Mouse (Mus musculus) kidney, adult 2 months (tissue): ENCODE data around the gene Nup107. TPM values are rescaled to one million over a fixed set of nuclear protein-coding genes. Genes with fewer than 3 reads are reported as not detected.

Experiments used
- DNase-seq: peaks from one replicate; pipeline ENCODE4 v3.0.0; 2021
- H3K27ac ChIP-seq: fragments of 200-500 bp; 2 replicates; pipeline ENCODE4 v1.5.1; 2012; ENCODE audit warnings: low read depth, low read length, control low read depth, inconsistent platforms; ENCODE audit not compliant: insufficient read depth
- H3K27me3 ChIP-seq: fragments of 200-500 bp; replicated peaks from 2 replicates; pipeline ENCODE4 v1.6.1; 2012; ENCODE audit warnings: mild to moderate bottlenecking, moderate library complexity, low read length, inconsistent platforms; ENCODE audit not compliant: control insufficient read depth, insufficient read depth
- H3K36me3 ChIP-seq: fragments of 200-500 bp; 2 replicates; pipeline ENCODE4 v1.6.1; 2012; ENCODE audit warnings: mild to moderate bottlenecking, moderate library complexity, low read length, inconsistent platforms; ENCODE audit not compliant: control insufficient read depth, insufficient read depth
- H3K4me1 ChIP-seq: fragments of 200-500 bp; 2 replicates; pipeline ENCODE4 v1.6.1; 2011; ENCODE audit warnings: low read length; ENCODE audit not compliant: control insufficient read depth, insufficient read depth
- H3K4me3 ChIP-seq: fragments of 200-500 bp; 2 replicates; pipeline ENCODE4 v1.5.1; 2011; ENCODE audit warnings: mild to moderate bottlenecking, low read depth, low read length, control low read depth; ENCODE audit not compliant: insufficient read depth
- CTCF ChIP-seq: fragments of 200-500 bp; conservative IDR thresholded peaks from 2 replicates; pipeline ENCODE4 v1.5.1; 2011; ENCODE audit warnings: low read depth, mild to moderate bottlenecking, control low read depth, low read length, moderate library complexity, mixed read lengths; ENCODE audit not compliant: insufficient read depth, insufficient read length
- POLR2A ChIP-seq: fragments of 200-500 bp; IDR thresholded peaks from one replicate; pipeline ENCODE4 v1.6.1; 2011; ENCODE audit warnings: low read depth, low read length, control low read depth
- WGBS: fragments of 180-500 bp; shearing (Covaris S2); methylation state at CpG from one replicate; pipeline ENCODE4 v1.1.7; 2018; 5-methylcytosine and 5-hydroxymethylcytosine counted together
- polyA plus RNA-seq: library from polyadenylated mRNA; depleted of rRNA; stranded (reverse); fragments of >200 nt; gene quantifications from 2 replicates; pipeline ENCODE4 v1.2.3, GENCODE M21; 2012

The Nup107 gene
- polyA plus RNA-seq, 1 experiment = 4.6 TPM

- TF ChIP-seq POLR2A = no peak
- no peak for TF ChIP-seq CTCF
- Histone ChIP-seq H3K27me3 (no peaks in the 10 kb centered on the region), H3K27ac (no peak overlapping the region), H3K4me1 (no peaks in the 10 kb centered on the region; the same call in 1 of the 2 replicates), H3K36me3 (no peaks in the 10 kb centered on the region; the same call in none of the 2 replicates), H3K4me3 (no peak overlapping the region)
- no peak for DNase-seq
- WGBS = 89% methylated on average over 16 of the region's 16 CpGs
These were observed 28.8 kb downstream of the Nup107 start for GRCm38 (mm10) chr10:117763588-117764190.

- TF ChIP-seq POLR2A = no peak
- no peak for TF ChIP-seq CTCF
- no peaks in the 10 kb centered on the region; the same call in 1 of the 2 replicates for H3K4me1 ChIP-seq
- WGBS = 96% methylated on average over 12 of the region's 12 CpGs
- H3K36me3 ChIP-seq = no peaks in the 10 kb centered on the region; the same call in none of the 2 replicates
- no peak overlapping the region for H3K27ac ChIP-seq
- DNase-seq = no peak
- no peak overlapping the region for H3K4me3 ChIP-seq
- no peaks in the 10 kb centered on the region for H3K27me3 ChIP-seq
These were observed 29.5 kb downstream of the Nup107 start for GRCm38 (mm10) chr10:117762966-117763365.

DNA sequence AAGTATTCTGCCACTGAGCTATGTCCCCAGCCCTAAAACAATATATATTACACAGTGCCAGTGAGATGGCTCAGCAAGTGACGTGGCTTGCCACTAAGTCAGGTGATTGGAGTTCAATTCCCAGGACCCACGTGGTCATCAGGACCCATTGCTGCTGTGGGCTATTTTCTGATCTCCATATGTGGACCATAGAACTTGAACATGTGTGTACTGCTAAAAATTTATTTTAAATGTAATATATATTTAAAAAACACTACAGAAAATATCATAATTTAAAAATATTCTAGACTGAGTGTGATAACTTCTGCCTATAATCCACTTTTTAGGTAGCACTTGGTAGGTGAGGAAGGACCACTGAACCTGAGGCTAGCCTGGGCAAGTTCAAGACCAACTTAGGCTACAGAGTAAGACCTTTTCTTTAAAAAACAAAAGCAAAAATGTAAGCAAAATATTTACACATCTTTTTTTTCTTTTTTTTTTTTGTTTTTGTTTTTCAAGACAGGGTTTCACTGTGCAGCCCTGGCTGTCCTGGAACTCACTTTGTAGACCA lies 30.1 kb downstream of the Nup107 start:
- Histone ChIP-seq H3K4me3 (no peak overlapping the region), H3K36me3 (no peaks in the 10 kb centered on the region; the same call in none of the 2 replicates), H3K4me1 (no peaks in the 10 kb centered on the region; the same call in 1 of the 2 replicates), H3K27me3 (no peaks in the 10 kb centered on the region), H3K27ac (no peak overlapping the region)
- no peak for DNase-seq
- TF ChIP-seq POLR2A (no peak), CTCF (no peak)
- WGBS = 95% methylated on average over 2 of the region's 2 CpGs

DNA sequence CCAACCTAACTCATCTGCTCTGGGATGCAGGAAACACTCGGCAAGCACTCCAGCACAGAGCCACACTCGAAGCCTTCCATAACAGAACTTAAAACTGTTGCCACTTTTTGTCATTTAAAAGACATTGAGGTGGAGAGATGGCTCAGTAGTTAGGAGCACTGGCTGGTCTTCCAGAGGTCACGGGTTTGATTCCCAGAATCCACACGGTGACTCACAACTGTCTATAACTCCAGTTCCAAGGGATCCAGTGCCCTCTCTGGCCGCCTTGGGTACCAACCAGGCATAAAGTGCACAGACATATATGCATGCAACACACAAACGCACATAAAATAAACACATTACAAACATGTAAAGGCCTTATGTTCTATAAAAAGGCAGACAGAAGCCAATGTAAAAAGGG lies 31.0 kb downstream of the Nup107 start:
- TF ChIP-seq CTCF = no peak
- TF ChIP-seq POLR2A = no peak
- 96% methylated on average over 6 of the region's 6 CpGs for WGBS
- Histone ChIP-seq H3K36me3 (peaks cover 2% of the 10 kb centered on the region), H3K4me3 (no peak overlapping the region), H3K27ac (no peak overlapping the region), H3K27me3 (no peaks in the 10 kb centered on the region), H3K4me1 (no peaks in the 10 kb centered on the region; the same call in 1 of the 2 replicates)
- DNase-seq = no peak

GRCm38 (mm10) chr10:117760831-117761335 lies 31.6 kb downstream of the Nup107 start:
- no peak for TF ChIP-seq POLR2A
- no peak for TF ChIP-seq CTCF
- Histone ChIP-seq H3K4me3 (no peak overlapping the region), H3K36me3 (peaks cover 2% of the 10 kb centered on the region), H3K27ac (no peak overlapping the region), H3K4me1 (no peaks in the 10 kb centered on the region; the same call in 1 of the 2 replicates), H3K27me3 (no peaks in the 10 kb centered on the region)
- WGBS = 95% methylated on average over 9 of the region's 9 CpGs
- no peak for DNase-seq

DNA sequence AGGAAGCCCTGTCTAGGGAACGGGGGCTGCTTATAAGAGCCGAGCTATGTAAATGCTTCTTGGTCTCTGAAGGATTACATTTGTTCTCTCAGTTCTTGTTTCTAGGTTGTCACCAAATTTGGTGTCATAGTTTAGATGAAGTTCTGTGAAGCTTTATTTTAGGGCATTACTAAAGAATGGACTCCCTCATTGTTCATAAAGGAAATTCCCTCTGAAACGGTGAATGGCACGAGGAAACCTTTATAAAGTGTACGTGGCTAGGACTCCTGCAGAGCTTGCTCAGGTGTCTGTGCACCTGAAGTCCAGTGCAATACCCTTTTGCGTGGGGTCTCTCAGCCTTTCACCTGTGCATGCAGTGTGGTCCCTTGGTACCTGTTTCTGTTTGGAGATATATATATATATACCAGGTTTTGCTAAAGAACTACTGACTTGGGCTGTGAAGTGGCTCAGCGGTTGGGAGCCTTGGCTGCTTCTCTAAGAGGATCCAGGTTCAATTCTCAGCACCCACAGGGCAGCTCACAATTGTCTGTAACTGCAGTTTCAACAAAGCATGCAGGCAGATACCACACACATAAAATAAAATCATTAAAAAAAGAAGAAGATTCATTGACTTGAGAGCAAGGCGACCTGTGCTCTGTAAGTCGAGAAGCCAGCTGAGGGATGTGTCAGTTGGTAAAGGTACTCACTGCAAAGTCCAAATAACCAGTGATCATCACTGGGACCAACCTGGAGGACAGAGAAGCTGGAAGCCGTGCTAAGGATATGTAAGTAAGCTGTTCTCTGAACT lies 32.5 kb downstream of the Nup107 start:
- Histone ChIP-seq H3K27me3 (no peaks in the 10 kb centered on the region), H3K4me3 (no peak overlapping the region), H3K4me1 (no peaks in the 10 kb centered on the region; the same call in 1 of the 2 replicates), H3K27ac (no peak overlapping the region), H3K36me3 (peaks cover 2% of the 10 kb centered on the region)
- TF ChIP-seq CTCF (no peak), POLR2A (no peak)
- 92% methylated on average over 10 of the region's 10 CpGs for WGBS
- no peak for DNase-seq
